Mouse (Mus musculus): ENCODE data around the gene Arhgef17.

The Arhgef17 gene

GRCm38 (mm10) chr7:100843866-100844265 lies 88.0 kb downstream of the Arhgef17 start:
- no peak for DNase-seq

GRCm38 (mm10) chr7:100842175-100842574 lies 89.7 kb downstream of the Arhgef17 start:
- DNase-seq, result no peak

- no peak for DNase-seq
These were observed 90.3 kb downstream of the Arhgef17 start for GRCm38 (mm10) chr7:100841608-100842007.

GRCm38 (mm10) chr7:100840906-100841305 lies 91.0 kb downstream of the Arhgef17 start:
- DNase-seq, result no peak

- peak; percentile 35 for DNase-seq
These were observed 92.1 kb downstream of the Arhgef17 start for GRCm38 (mm10) chr7:100839632-100840402.

- DNase-seq, result no peak
These were observed 94.2 kb downstream of the Arhgef17 start for GRCm38 (mm10) chr7:100837701-100838100.

- DNase-seq, result no peak
These were observed 95.2 kb downstream of the Arhgef17 start for GRCm38 (mm10) chr7:100836657-100837056.

- DNase-seq, result no peak
These were observed 96.2 kb downstream of the Arhgef17 start for GRCm38 (mm10) chr7:100835711-100836110.

GRCm38 (mm10) chr7:100835168-100835567 lies 96.7 kb downstream of the Arhgef17 start:
- no peak for DNase-seq

GRCm38 (mm10) chr7:100833859-100834258 lies 98.0 kb downstream of the Arhgef17 start:
- DNase-seq, result no peak

- no peak for DNase-seq
These were observed 103.4 kb downstream of the Arhgef17 start for GRCm38 (mm10) chr7:100828549-100828948.

GRCm38 (mm10) chr7:100824661-100825060 lies 107.2 kb downstream of the Arhgef17 start:
- no peak for DNase-seq
